Mouse (Mus musculus): ENCODE data around the gene Rpn1.
A peak's percentile ranks its signal among the peaks of the same experiment; 100 is the strongest.
"Not testable (repeated sequence)": the region's sequence is repeated elsewhere in the genome, so short reads cannot be mapped to it uniquely, and the experiment has no call there.

Rpn1 gene

GRCm38 (mm10) chr6:88123150-88123857, 39.0 kb downstream of the Rpn1 start:
- DNase-seq: peak in 1 of 2 experiments; percentile 48

- peak; percentile 68 to 72 for DNase-seq
Observed at GRCm38 (mm10) chr6:88123858-88124261, 39.6 kb downstream of the Rpn1 start.

DNA sequence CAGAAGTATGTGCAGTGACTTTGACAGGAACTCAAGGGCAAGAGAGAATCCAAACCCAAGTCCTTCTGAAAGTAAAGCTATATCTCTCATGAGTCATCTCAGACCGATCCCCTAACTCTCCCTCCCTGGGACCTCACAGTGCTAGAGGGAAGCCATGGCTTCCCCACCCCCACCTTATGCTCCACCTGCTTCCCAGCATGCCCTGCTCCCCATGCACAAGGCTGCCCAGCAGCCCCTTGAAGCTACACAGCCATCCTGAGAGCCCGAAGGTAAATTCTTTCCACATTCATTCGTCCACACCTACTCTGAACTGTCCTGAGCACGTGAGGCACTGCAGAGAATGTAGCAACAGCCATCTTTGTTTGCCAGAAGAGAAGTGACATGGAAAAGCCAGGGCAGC, 40.3 kb downstream of the Rpn1 start:
- DNase-seq: no peak

GRCm38 (mm10) chr6:88125815-88126214, 41.5 kb downstream of the Rpn1 start:
- DNase-seq: not testable (repeated sequence)

- no peak for DNase-seq
Observed at GRCm38 (mm10) chr6:88131521-88131920, 47.2 kb downstream of the Rpn1 start.

DNA sequence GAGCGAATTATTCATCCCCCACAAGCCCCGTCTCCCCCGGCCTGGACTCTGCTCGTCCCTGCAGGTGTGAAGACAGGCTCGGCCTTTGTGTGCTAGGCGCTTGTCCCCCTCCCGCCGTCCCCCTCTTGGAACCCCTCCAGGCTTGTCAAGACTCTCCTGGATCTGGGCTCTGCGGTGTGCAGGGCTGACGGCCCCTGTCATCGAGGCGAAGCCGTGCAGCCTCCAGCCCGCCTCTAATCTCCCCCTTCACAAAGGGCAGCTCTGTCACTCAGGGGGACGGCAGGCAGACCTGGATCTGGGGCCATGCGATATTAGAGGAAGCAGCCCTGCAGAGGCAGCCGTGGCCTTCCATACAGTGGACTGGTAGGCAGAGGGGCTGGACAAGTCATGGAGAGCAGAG, 47.8 kb downstream of the Rpn1 start:
- DNase-seq: peak in 1 of 2 experiments; percentile 48

GRCm38 (mm10) chr6:88133061-88133460, 48.8 kb downstream of the Rpn1 start:
- no peak for DNase-seq

DNA sequence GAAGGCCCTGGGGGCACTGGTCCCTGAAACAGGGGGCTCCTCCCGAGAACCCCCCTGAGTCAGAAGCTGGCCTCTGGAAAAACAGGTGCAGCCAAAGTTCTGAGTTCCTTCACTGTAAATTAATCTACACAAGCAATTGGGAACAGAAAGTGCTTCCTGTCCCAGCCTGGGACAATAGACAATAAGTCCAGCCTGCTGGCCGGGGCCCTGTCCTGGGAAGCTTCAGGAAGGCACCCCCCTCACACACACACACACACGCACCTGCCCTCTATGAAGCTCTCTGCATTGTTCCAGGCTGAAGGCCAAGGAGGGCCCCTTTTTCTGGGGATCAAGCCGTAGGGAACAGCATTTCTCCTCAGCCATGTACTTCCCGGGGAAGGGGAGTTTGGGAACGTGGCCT, 49.6 kb downstream of the Rpn1 start:
- DNase-seq: no peak

DNA sequence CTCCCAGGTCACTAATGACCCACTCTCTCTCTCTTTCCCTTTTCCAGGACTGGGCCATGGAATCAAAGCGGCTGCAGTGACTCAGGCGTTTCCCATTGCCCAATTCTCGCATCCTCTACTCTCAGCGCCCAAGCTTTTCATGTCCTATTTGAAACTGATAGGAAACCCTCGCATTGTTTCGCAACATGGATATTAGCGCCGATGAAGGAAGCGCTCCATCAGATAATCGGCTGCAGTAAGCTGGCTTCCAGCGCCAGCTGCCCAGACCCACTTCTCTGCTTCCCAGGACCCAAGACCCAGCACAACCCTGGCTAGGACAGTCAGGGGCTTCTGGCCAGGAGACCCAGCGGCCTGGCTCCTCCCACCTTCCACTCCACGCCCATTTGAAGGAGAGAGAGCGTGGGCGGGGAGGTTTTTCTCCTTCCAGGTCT, 51.9 kb downstream of the Rpn1 start:
- DNase-seq: no peak

GRCm38 (mm10) chr6:88138485-88138884, 54.2 kb downstream of the Rpn1 start:
- no peak for DNase-seq

GRCm38 (mm10) chr6:88140264-88140663, 56.0 kb downstream of the Rpn1 start:
- peak; percentile 87 to 89 for DNase-seq

- DNase-seq: no peak
Observed at GRCm38 (mm10) chr6:88145793-88146192, 61.5 kb downstream of the Rpn1 start.

DNA sequence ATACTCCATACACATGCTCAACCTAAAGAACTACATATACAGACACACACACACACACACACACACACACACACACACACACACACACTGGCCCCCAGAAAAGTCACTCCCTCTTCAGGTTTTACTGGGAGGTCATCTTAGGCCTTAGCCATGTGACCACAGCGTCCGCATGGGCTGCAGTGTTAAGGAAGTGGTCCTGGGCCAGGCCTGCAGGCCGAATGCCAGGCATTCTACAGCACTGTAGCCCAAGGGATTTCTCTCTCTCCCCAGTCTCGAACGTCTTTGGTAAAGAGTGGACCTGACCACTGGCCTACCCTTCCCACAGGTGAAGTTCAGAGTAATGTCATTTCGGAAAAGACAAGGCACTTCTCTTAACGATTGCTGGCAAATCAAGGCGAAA, 62.3 kb downstream of the Rpn1 start:
- DNase-seq: no peak

GRCm38 (mm10) chr6:88147411-88148003, 63.2 kb downstream of the Rpn1 start:
- peak in 1 of 2 experiments; percentile 55 for DNase-seq

DNA sequence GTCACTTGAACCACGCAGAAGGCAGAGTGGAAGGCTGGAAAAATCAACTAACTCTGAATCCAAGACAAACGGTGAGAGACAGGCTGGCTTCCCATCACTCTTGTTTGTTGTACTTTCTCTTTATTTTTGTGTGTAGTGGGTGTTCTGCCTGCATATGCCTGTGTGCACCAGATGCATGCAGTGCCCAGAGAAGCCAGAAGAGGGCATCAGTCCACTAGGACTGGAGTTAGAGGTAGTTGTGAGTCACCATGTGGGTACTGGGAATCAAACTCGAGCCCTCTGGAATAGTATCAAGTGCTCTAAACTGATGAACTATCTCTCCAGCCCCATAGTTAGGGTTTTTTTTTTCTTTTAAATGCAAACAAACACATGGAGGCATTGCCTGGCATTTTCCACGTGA, 67.1 kb downstream of the Rpn1 start:
- no peak for DNase-seq

- DNase-seq: no peak
Observed at GRCm38 (mm10) chr6:88152127-88152705, 67.9 kb downstream of the Rpn1 start.

DNA sequence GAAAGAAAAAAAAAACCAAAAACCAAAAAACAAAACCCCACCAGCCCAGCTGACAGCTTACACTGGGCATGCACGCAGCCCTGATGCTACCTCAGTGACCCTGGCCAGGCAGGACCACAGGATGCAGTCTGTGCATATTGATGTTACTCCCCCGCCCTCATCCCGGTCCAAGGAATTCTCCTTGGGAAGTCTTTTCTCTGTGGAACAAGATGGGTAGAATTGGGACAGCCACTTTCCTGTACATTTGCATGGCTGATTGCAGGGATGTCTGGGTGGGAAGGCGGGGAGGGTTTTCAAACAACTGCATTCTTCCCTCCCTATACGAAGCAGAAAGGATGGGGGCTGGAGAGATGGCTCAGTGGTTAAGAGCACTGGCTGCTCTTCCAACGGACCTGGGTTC, 68.7 kb downstream of the Rpn1 start:
- no peak for DNase-seq
